Mouse (Mus musculus): Measurements from ENCODE around the gene Retreg3.

GRCm38 (mm10) chr11:101127075-101127474 is 7.4 kb upstream of the Retreg3 start:
- TF ChIP-seq CTCF (IDR thresholded peaks at IDR 0.05; ENCODE audit: insufficient read depth, low read depth, low read length) (no peak), POLR2A (IDR thresholded peaks at IDR 0.05; ENCODE audit: insufficient read depth, low read depth, low read length) (no peak)
